Mouse (Mus musculus): Measurements from ENCODE around the gene Prps1. TPM values are rescaled to one million over a fixed set of nuclear protein-coding genes. Genes with fewer than 3 reads are reported as not detected.
"Not testable (repeated sequence)": the region's sequence is repeated elsewhere in the genome, so short reads cannot be mapped to it uniquely, and the experiment has no call there.

The Prps1 gene
- total RNA-seq, 2 experiments from 2014 or later, result 64.0 to 80.2 TPM

DNA sequence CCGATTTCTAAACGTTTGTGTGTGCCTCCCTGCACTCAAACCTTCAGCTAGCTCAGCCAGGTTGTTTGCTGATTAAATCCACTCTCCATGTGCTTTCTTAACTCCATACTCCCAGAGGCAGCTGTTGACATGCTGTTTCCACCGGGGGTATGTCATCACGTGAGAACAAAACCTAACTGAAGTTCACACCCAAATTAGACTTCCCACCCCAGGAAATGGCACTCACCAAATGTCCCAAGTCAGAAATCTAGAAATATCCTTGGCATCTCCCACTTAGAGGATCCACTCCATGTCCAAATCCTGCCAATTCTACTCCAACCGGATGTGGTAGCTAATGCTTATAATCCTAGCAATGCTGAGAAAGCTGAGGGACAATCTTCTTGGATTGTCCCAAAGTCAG is 43.9 kb downstream of the Prps1 start:
- no peak for DNase-seq (ENCODE audit: low spot score in 2 of 2)

DNA sequence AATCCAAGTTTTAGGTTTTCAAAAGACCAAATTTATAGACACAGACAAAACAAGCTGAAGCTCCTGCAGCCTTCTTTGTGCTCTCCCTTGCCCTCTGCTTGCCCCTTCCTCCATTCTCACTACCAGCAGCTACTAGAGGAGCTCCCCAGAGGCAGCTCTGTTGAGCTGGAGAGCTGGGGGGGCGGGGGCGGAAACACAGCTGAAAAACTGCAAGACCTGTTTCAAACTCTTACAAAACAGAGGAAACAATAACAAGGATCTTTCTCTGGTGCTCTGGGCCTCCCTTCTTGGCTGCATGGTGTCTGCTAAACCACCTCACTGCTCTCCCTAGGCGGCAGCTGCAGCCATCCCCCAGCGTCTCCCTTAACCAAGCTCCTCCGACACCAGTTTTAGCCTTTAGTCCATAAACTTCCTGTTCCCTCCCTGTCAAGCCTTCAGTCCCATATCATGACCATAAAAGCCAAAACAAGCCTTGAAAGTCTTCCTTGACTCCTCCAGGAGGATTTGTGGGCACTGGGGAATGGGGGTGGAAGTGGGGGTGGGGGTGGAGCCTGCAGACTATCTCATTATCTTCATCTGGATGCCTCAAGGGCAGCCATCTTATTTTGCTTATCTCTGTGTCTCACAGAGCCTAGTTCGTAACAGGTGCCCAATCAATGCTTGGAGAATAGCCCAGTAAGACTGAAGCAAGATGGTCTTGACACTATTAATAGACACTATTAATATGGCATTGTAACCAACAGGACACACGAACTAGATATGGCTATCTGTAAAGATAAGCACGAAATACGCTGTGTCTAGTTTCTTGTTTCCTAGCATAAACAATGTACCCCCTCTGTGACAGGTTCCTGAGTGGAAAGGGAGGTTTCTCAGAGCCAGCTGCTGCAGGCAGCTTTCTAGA is 45.2 kb downstream of the Prps1 start:
- DNase-seq (ENCODE audit: low spot score in 2 of 2), result no peak

GRCm38 (mm10) chrX:140503905-140504304 is 47.5 kb downstream of the Prps1 start:
- peak in 1 of 2 experiments; percentile 62 for DNase-seq (ENCODE audit: low spot score in 2 of 2)

DNA sequence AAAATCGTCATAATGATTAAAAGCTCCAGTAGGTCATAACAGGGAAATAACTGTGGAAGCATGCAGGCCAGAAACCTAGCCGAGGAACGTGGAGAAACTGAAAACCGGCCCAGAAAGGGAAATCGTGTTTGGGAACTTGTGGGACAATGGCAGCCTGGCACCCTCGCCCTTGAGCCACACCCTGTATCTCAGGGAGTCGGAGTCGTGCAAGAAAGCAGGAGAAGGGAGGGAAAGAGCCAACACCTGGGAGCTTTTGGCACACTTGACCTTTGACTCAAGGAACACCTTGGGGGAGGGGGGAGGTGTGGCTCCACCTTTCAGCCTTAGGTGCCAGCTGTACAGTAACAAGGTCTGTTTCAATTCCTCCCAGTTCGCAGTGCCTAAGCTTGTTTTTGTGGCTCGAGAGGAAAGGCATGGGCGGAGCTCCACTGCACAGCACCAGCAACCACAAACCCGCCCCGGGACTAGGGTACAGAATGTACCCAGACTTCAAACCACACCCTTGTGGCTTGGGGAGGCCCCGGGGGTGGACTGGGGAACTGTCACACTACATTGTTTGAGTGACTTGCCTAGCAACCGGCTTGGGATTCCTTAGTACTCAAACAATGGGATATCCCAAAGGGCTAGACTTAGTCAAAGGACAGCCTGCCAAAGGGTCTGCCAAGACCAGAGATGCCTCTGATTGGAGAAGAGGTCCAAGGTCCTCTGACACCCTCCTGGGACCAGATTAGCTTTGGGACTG is 49.3 kb downstream of the Prps1 start:
- peak in 1 of 2 experiments; percentile 7 for DNase-seq (ENCODE audit: low spot score in 2 of 2)

DNA sequence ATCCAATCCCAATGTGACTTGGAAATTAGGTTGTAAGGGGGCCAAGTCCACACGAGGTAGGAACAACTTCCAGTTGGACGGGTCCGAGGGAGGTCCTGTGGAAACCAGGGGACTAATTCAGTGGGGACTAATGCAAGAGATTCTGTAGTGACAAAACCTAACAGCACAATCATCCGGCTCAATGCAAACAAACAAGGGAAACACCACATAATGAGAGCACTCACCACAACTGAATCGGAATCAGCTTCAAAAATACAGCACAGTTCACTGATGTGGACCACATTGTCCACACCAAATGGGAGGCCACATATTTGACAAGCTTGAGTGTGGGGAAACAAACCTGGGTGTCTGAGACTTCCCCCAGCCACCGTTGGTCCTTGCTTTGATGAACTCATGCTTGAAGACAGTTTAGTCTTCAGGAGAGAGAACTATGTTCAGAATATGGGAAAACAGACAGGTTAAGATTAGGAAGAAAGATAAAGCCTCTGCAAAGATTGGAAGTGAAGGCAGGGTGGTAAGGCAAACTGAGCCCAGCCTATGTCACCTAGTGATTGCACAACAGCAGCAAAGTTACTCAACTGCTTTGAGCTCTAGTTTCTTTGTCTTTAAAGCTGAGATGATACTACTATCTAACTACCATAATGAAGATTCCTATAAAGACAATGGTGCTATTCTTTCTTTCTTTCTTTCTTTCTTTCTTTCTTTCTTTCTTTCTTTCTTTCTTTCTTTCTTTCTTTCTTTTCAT is 50.2 kb downstream of the Prps1 start:
- DNase-seq (ENCODE audit: low spot score in 2 of 2), result no peak

DNA sequence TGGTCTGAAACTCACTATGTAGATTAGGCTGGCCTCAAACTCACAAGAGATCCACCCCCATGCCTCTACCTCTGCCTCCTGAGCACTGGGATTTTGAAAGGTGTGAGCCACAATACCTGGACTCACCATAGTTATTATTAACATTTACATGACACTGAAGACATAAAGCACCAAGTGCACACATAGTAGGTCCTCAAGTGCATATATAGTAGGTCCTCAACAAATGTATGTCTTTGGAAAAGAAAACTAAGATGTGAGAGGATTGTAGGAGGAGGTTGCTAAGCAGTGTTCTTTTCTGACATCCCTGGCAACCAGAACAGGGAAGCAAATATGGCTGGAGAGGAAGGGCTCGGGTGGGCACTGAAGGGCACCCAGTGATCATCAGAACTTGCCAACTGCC is 51.0 kb downstream of the Prps1 start:
- no peak for DNase-seq (ENCODE audit: low spot score in 2 of 2)

- not testable (repeated sequence) for DNase-seq (ENCODE audit: low spot score in 2 of 2)
Measured at GRCm38 (mm10) chrX:140508791-140509190, 52.4 kb downstream of the Prps1 start.

- DNase-seq (ENCODE audit: low spot score in 2 of 2), result no peak
Measured at GRCm38 (mm10) chrX:140509817-140510216, 53.4 kb downstream of the Prps1 start.

DNA sequence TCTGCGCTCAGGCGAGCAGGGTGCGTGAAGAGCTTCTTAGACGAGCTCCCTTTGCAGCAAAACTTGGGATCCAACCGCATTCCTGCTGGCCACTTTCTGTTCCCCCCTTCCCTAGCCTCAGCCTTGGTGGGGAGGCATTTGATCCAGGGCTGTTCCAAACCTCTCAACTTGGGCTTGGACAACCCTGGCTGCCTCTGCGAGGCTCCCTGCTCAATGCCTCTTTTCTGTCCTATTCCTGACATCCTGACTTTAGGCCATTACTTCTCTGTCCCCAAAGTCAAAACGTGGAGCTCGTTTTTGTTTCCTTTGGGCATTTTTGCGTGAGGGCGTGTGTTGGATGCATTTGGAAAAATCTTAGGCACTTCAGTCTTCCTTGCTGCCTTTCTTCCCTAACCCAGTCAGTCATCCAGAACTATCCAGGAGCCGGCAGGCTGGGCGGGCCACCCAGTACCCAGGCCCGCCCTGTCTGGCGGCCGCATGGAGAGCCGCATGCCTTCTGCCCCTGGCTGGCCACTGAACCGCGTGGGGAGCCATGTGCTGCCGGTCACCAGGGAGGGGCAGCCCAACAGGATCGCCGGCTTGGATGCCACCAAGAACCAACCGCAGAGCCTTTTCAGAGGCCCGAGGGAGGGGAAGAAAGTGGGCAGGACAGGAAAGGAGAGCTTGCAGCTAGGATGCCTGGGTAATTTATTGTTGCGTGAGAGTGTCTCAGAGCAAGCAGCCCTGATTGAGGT is 54.5 kb downstream of the Prps1 start:
- DNase-seq (ENCODE audit: low spot score in 2 of 2), result peak; percentile 22 to 37

DNA sequence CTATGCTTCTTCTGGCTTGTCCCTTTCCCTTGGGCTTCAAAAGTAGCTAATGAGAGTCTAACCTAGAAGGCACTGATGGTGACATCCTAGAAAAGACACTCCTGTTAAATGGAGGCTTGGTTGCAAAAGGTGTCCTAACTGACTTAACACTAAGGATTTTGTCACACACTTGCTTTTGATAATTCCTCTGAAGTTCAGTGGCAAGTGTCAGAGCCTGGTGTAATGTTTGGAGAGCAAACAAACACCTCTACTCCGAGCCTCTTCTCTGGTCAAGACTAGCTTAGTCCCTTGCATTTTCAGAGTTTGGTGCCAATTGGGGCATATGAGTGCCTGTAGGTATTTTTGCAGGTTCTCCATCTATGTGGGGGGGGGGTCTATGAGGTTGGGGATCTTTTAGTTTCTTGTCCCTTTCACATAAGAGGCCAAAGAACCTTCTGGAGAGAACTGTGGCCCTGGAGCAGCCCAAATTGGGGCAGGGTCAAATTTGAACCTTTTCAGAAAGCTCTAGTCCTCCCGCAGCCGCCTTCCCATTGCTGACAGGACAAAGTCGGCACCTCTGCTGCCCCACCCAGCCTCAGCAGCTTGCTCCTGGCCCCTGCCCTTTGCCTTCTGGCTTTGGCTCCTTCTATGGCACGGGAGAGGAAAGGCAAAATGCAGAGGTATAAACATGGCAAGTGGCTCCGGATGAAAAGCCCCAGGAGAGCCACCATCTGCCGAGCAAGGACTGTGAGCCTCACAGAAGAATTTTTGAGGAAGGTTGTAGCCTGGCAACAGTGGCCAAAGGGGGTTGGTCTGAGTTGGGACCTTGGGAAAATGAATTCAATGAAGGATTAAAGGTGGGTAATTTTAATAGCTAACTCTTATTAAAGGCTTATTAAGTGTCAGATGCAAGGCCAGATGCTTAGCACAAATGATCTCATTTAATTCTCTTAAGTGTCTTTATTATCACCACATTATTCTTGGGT is 55.6 kb downstream of the Prps1 start:
- no peak for DNase-seq (ENCODE audit: low spot score in 2 of 2)

- DNase-seq (ENCODE audit: low spot score in 2 of 2), result no peak
Measured at GRCm38 (mm10) chrX:140513379-140513778, 57.0 kb downstream of the Prps1 start.

- no peak for DNase-seq (ENCODE audit: low spot score in 2 of 2)
Measured at GRCm38 (mm10) chrX:140518351-140518750, 61.9 kb downstream of the Prps1 start.

DNA sequence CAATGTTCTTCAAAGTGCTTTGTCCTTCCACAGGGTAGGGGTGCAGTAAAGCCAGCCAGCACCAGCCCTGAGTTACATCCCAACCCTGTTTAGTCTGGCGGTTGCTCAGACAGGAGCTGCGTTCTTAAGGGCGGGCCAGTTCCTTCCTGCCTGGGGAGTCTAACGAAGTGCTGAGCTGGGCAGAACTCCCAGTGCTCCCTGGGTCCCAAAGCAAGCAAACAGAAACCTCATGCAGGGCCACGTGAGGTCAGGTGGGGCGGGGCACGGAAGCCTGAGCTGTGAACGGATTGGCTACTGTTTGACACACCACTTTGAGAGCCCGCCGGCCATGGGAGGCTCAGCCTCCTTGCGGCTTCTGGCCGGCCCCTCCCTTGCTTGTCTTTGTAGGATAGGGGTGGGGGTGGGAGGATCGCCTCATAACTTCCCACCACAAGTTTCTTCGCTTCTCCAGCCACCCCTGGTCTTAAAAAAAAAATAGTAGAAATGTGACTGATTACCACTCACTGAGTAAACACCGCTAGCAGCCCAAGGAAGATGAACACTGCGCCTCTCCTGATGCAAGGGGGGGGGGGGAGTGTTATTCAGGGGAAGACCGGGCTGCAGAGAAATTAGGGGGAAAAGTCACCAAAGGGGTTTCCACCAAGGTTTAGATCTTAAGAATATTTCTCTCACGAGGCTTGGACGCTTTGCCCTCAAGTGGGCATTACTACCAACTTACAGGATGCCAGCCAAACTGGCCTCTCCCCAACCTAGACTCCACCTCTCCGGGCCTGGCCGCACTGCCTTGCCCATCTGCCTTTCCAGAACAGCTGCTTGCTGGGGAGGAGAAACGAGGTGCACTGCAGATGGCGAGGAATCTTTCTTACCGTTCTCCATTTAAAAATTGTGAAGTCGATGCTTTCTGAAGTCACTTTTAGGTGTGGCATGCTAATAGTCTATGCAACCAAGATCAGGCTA is 64.0 kb downstream of the Prps1 start:
- DNase-seq (ENCODE audit: low spot score in 2 of 2), result peak; percentile 36 to 80

DNA sequence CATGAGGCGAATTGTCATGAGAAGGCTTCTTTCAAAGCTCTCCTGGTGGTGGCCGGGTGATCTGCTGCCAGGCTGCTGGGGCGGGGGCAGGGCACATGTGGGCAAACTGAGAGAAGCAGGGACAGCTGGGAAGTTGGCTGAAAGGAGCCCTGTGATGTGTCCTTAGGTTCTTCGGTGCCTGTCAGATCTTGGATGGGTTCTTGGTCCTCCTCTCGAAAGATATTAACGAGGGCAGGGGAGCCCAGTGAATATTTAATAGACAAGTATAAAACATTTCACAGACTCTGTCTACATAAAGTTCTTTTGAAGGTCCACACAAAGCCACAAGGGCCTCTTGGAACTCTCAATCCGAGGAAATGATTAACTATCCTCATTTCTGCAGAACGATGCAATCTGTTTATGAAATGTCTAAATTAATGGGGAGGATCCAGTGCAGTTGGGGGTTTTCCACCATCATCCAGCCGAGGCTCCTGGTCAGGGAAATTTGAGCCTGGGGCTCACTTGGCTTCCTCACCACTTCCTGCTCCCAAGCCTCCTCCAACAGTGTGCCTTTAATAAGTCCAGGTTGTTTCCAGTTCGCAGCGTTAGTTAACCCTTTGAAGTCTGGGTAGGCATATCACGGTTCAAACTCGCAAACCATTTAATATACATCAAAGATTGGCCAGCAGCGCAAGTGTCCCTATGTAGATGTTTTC is 65.8 kb downstream of the Prps1 start:
- DNase-seq (ENCODE audit: low spot score in 2 of 2), result no peak

GRCm38 (mm10) chrX:140524231-140524630 is 67.8 kb downstream of the Prps1 start:
- DNase-seq (ENCODE audit: low spot score in 2 of 2), result no peak
